Mouse (Mus musculus): ENCODE data around the gene Ankrd49.

- TF ChIP-seq POLR2A (IDR thresholded peaks at IDR 0.05; ENCODE audit: low read depth, low read length): no peak
- no peak for TF ChIP-seq CTCF (conservative IDR thresholded peaks at IDR 0.05; ENCODE audit: insufficient read depth, insufficient read length, low read depth, low read length)
Observed at GRCm38 (mm10) chr9:14824840-14825239, 40.2 kb upstream of the Ankrd49 start.
